Mouse (Mus musculus) MEL (cell line): ENCODE results near the gene P2ry10b.

Experiments
- CHD1 ChIP-seq: IDR thresholded peaks from 2 replicates; pipeline ENCODE4 v1.6.1; 2012; ENCODE audit warnings: low read depth, mild to moderate bottlenecking, inconsistent platforms, low read length, improper control_type of control experiment
- E2F4 ChIP-seq: IDR thresholded peaks from 2 replicates; pipeline ENCODE4 v1.6.1; 2011; ENCODE audit warnings: low read depth, low read length, improper control_type of control experiment, borderline replicate concordance
- HCFC1 ChIP-seq: IDR thresholded peaks from 2 replicates; pipeline ENCODE4 v1.6.1; 2012; ENCODE audit warnings: low read depth, mild to moderate bottlenecking, inconsistent platforms, low read length, improper control_type of control experiment, moderate library complexity
- MAFK ChIP-seq: IDR thresholded peaks from 2 replicates; pipeline ENCODE4 v1.6.1; 2011; ENCODE audit warnings: low read depth, mild to moderate bottlenecking, low read length, improper control_type of control experiment, borderline replicate concordance
- MXI1 ChIP-seq: IDR thresholded peaks from 2 replicates; pipeline ENCODE4 v1.6.1; 2011; ENCODE audit warnings: mild to moderate bottlenecking, low read depth, low read length, improper control_type of control experiment
- SIN3A ChIP-seq: IDR thresholded peaks from 2 replicates; pipeline ENCODE4 v1.6.1; 2012; ENCODE audit warnings: low read length, improper control_type of control experiment, inconsistent platforms
- UBTF ChIP-seq: IDR thresholded peaks from 2 replicates; pipeline ENCODE4 v1.6.1; 2012; ENCODE audit warnings: low read depth, mild to moderate bottlenecking, inconsistent platforms, low read length, improper control_type of control experiment, moderate library complexity, borderline replicate concordance; ENCODE audit not compliant: insufficient read depth
- USF1 ChIP-seq: IDR thresholded peaks from 2 replicates; pipeline ENCODE4 v1.6.1; 2014; ENCODE audit warnings: low read depth, mild to moderate bottlenecking, inconsistent platforms, low read length, improper control_type of control experiment, moderate library complexity

DNA sequence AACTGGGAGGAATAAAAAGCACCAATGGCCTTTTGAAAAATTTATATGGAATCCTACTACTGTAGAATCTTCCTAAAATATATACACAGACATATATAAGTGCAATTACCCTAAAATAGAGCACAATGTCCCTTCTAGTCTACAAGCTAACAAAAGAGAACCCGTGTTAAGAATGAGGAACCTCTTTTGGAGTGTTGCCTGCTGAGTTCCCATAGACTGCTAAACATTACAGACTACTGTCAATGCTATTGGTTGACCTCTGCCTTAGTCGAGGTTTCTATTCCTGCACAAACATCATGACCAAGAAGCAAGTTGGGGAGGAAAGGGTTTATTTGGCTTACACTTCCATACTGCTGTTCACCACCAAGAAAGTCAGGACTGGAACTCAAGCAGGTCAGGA lies 4.8 kb upstream of the P2ry10b start:
- TF ChIP-seq MXI1 (no peak), HCFC1 (no peak), USF1 (no peak), CHD1 (no peak), UBTF (no peak), E2F4 (no peak), SIN3A (no peak), MAFK (no peak)
